Mouse (Mus musculus): ENCODE results near the gene Cdr2. TPM values are rescaled to one million over a fixed set of nuclear protein-coding genes. Genes with fewer than 3 reads are reported as not detected.

Gene Cdr2
- polyA plus RNA-seq, 1 experiment from 2014 or later, result 14.7 TPM

Other genes with a start within 250 kb of the Cdr2 start
- 2.0 and 2.8 TPM in 2 replicates for gene Vwa3a, start 243.0 kb downstream of the Cdr2 start, polyA plus RNA-seq (2015; fragmentation: Nextera tagmentation; extraction: Ambion mirVana)
- gene Gm5737, start 169.9 kb downstream of the Cdr2 start, polyA plus RNA-seq (2015; fragmentation: Nextera tagmentation; extraction: Ambion mirVana), result 0.11 and 0.16 TPM in 2 replicates
- gene Eef2k, start 139.5 kb downstream of the Cdr2 start, polyA plus RNA-seq (2015; fragmentation: Nextera tagmentation; extraction: Ambion mirVana), result 37.4 and 40.3 TPM in 2 replicates
- gene Polr3e, start 64.6 kb downstream of the Cdr2 start, polyA plus RNA-seq (2015; fragmentation: Nextera tagmentation; extraction: Ambion mirVana), result 24.0 and 27.2 TPM in 2 replicates
- gene Mfsd13b, start 197 bp upstream of the Cdr2 start, polyA plus RNA-seq (2015; fragmentation: Nextera tagmentation; extraction: Ambion mirVana), result 0.35 TPM in 1 of 2 replicates, not detected in the other
- gene Mettl9, start 52.1 kb upstream of the Cdr2 start, polyA plus RNA-seq (2015; fragmentation: Nextera tagmentation; extraction: Ambion mirVana), result 167 and 175 TPM in 2 replicates
- gene Igsf6, start 92.3 kb upstream of the Cdr2 start, polyA plus RNA-seq (2015; fragmentation: Nextera tagmentation; extraction: Ambion mirVana), result 1.0 and 1.2 TPM in 2 replicates
- 0.20 and 0.29 TPM in 2 replicates for gene Otoa, start 99.3 kb upstream of the Cdr2 start, polyA plus RNA-seq (2015; fragmentation: Nextera tagmentation; extraction: Ambion mirVana)

Measured in hindbrain, embryonic 16.5 days (tissue).